Mouse (Mus musculus) testis, adult 2 months (tissue): ENCODE data around the gene Lyzl6.

Source experiments
- CTCF ChIP-seq: fragments of 200-500 bp; IDR thresholded peaks from 2 replicates; pipeline ENCODE4 v1.5.1; 2012; ENCODE audit warnings: low read depth, mild to moderate bottlenecking, inconsistent platforms, low read length, moderate library complexity; ENCODE audit not compliant: control insufficient read depth, insufficient read depth, insufficient replicate concordance
- POLR2A ChIP-seq: fragments of 200-500 bp; IDR thresholded peaks from 2 replicates; pipeline ENCODE4 v1.6.1; 2012; ENCODE audit warnings: low read depth, mild to moderate bottlenecking, inconsistent platforms, low read length, moderate library complexity; ENCODE audit not compliant: control insufficient read depth

DNA sequence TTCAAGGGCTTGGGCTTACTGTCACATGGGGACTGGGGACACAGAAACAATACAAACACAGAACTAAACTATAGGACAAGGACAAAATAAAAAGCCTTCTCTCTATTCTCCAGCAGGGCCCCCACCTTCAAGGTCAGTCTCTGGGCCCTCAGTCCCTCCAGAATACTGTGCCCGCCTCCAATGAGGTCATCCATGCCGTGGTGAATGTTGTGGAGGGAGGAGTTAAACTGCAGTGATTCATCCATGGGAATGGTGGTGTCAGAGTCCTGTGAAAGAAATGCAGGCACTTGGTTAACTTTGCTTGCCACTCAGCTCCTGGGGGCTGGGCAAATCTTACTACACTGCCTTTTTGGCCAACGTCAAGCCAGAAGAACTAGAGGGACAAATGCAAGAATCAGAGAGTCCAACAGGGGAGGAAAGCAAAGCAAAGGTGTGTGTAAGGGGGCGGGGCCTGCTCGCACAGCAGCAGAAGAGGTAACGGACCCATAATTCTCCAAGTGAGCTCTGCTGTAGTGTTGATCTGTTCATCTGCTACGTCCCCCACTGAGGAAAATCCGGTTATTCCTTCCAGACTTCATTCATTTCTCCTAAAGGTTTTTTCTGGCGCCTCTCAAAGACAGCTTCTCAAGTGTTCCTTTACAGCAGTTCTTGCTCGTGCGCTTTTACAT, 45.1 kb upstream of the Lyzl6 start:
- TF ChIP-seq POLR2A (no peak), CTCF (no peak)
